Mouse (Mus musculus): Measurements from ENCODE around the gene Chn2.
"Not testable (repeated sequence)": the region's sequence is repeated elsewhere in the genome, so short reads cannot be mapped to it uniquely, and the experiment has no call there.

Chn2 gene

DNA sequence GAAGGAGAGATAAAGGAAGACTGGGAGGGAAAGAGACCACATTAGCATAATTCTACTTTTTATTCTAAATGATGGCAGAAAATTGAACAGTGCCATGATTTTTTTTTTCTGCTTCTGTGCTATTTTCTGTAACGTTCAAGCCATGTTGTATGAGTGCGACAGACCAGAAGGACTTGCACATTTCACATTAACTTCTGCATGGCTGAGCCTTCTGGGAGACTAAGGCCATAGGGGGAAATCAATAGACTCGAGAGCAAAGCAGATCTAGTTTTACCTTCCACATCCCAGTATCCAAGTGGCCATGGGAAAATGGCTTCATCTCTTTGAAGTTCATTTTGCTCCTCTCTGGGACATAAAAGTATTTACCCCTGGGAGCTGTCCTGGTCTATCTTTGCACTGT is 121.9 kb downstream of the Chn2 start:
- DNase-seq, result no peak

DNA sequence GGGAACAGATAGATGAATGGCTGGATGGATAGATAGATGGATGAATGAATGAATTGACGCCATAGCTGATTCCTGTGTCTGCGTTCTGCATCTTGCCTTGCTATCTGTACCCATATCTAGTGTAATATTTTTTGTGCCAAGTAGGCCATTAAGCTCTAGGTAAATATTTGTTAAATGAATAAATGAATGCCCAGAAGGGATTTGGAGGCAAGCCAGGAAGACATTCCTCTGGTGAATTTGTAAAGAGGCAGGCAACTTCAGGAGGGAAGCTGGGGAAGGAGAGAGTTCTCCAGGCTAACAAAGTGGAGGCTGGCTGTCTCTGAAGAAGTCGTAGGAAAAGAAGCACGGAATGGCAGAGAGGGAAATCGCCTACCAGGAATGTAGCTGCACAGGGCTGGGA is 123.0 kb downstream of the Chn2 start:
- peak; percentile 58 for DNase-seq

DNA sequence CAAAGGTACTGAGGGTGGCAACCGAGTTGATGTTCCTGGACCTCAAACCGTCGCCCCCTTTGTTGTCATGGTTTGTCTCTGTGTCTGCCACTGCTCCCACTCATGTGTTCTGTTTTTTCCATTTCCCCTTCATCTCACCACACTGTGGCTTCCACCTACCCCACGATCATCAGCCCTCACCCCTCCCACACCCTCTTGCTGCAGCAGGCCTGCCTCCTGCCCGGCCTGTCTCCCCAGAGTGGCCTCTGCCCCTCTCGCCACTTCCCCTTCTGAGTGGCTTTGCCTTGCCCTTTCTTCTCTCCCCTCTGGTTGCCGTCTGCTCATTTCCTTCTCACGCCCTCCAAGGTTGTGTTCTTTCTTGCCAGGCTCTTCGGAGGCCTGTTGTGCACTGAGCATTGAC is 123.4 kb downstream of the Chn2 start:
- DNase-seq, result peak; percentile 61

DNA sequence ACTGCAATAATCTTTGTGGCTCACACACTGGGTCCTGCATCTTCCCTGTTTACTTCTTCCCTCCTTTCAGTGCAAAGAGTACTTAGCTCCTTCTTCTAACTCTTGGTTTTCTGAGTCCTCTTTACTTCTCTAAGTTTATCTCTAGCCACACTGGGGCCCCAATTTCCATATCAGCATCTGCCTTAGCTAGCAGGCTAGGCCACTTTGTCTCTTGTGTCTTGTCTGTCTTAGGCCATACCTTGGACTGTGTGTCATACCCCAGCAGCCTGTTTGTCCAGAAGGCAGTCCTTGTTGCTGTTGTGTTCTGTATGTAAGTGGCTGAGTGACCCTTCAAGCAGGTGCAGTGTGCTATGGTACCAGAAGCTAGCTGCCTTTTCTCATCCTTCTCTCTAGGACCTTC is 124.3 kb downstream of the Chn2 start:
- no peak for DNase-seq

DNA sequence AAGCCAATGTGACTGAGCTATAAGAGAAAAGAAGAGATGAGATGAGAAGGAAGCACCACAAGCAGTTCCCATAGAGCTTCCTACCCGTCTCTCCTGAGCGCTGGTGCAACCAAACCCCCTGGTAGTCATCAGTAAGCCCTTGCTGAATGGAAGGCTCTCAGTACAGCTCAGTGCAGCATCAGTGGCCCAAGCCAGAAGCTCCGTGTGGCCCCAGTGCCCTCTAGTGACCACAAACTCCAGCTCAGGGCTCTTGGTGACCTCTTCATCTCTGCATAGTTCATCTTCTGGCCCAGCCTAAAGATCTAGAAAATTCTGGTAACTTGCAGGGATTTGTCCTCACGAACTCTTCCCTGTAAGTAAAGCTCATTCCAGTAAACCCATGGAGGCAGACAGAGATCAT is 125.4 kb downstream of the Chn2 start:
- peak; percentile 72 for DNase-seq

DNA sequence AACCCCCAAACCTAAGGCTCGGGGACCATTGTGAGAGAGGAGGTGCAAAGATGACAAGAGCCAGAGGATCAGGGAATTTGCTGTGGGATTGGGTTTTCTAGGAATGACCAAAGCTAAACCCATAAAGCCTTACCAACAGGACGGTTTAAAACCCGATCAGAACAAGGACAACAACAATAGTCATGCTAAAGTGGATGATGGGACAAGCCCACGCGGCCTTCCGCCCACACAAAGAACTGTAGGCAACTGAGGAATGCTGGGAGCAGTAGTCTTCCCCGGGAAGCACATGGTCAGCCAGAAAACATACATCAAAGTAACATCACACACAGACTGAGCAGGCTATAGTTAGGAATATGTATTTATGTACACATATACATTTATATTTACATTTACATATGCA is 125.9 kb downstream of the Chn2 start:
- no peak for DNase-seq

DNA sequence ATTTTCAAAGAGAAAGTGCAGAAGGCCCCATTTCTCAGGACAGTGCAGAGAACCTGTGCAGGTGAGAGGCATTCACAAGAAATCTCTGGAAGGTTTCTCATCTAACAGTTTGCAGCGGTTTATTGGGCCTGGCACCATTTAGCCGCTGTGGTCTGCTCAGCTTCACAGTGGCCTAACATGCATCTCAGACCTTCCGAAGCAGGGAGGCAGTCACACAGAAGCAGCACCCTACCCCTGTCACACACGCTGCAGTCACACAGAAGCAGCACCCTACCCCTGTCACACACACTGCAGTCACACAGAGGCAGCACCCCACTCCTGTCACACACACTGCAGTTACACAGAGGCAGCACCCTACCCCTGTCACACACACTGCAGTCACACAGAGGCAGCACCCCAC is 126.5 kb downstream of the Chn2 start:
- DNase-seq, result no peak

DNA sequence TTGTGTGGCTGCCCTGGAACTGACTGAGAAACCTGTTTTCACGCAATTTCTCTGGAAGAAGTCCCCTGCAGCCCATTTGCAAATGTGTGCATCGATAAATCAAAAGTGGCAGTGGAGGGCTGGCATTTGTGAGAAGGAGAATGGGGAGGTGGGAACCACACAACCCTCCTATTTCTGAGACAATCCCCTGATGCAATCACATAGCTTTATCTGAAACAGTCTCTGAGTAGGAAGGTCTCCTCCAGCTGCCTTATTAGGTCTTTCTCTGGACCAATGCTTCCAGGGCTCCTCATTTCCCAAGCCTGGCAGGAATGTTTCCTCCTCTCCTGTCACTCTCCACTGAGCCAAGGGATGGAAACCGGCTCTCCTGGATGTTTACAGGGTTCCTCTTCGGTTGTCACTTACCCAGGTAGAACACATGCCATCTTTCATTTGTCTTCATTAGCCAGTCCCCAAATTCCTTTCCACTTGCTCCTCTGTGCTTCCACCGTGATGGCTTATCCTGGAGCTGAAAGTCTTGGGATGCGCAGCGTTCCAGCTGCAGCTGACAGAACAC is 127.7 kb downstream of the Chn2 start:
- no peak for DNase-seq

DNA sequence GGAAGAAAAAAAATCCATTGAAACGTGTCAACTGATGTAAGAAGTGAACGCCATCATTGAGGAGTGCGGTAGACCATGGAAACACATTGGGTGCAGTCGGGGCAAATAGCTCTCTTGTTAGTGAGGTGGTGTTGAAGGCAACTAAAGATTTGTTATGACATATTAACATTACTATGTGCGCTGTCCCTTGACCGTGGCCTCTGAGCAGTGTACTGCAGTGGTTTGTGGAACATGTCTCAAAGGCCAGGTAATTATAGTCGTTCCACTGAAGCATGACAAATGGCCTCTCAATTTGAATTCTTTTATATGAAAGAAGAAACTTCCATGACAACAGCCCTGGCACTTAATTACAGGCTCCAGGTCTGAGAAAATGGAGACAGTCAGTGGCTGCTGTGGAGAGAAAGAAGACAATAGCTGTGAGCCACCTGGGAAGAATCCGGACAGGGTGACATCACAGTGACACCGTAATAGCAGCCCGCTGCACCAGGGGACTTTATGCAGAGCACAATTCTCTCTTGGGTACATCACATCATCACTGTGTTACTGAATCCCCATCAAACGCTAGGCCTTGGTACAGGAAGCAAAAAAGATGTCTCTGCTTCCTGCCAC is 131.0 kb downstream of the Chn2 start:
- DNase-seq, result no peak

DNA sequence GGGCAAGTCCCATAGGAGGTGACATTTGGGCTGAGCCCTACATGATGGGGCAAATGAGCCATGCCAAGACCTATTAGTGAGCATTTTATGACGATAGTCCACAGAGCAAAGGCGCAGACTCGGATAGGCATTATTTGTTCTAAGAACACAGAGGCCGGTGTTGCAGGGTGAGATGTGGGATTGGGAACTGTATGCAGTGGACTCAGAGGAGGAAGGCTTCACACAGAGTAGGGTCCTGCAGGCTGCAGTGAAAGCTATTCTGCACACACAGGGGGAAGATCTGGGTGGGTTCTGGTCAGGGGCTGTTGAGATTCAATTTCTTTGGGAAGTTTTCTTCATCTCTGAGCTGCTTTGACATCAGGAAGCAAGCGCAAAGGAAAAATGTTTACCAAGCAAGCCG is 132.0 kb downstream of the Chn2 start:
- DNase-seq, result no peak

DNA sequence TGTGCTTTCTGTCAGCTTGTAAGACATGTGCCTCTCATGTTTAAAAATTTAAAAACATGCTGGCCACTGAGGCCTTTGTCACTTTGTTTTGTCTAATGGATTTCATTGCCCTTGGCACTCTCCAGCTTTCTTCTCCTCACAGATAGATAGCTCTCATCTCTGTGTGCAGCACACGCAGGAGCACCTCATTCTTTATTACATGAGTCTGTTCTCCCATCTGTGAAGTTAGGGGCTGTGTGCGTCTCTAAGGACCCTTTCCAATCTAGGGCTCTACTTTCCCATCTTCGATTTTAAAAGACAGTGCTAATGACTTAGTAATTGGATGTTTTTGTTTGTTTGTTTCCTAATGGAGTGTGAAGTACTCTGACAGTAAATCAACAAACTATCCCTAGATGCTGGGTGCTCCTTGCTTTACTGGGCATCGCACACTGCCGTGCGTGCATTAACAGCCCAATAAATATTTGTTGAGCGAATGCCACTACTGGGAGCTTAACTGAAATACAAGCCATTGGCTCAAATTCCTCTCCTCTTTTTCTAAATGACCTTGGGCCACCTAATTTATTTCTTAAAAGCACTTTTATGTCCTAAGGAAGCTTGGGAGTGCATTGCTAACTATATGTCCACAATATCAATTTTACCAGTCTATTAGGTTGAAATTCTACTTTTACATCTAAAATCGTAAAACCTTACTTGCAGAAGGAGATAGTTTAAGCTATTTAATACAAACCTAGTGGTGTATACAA is 136.3 kb downstream of the Chn2 start:
- no peak for DNase-seq

DNA sequence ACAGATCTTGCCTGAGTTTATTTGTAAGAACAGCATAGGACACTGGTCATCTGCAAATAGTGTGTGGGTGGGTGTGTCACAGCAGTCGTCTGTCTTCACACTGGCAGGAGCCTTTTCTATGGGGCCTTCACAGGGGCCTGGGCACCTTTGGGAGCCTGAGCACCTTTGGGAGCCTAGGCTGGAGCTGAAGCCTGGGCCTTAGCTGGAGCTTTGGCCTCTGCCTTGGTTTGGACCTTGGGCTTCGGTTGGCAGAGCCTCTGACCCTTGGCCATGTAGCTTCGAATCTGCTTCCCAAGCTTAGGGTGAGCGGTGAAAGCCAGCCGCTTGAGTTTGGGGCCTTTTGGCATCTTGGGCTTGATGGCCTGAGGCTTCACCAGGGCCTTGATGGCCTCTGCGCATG is 137.7 kb downstream of the Chn2 start:
- DNase-seq, result not testable (repeated sequence)

DNA sequence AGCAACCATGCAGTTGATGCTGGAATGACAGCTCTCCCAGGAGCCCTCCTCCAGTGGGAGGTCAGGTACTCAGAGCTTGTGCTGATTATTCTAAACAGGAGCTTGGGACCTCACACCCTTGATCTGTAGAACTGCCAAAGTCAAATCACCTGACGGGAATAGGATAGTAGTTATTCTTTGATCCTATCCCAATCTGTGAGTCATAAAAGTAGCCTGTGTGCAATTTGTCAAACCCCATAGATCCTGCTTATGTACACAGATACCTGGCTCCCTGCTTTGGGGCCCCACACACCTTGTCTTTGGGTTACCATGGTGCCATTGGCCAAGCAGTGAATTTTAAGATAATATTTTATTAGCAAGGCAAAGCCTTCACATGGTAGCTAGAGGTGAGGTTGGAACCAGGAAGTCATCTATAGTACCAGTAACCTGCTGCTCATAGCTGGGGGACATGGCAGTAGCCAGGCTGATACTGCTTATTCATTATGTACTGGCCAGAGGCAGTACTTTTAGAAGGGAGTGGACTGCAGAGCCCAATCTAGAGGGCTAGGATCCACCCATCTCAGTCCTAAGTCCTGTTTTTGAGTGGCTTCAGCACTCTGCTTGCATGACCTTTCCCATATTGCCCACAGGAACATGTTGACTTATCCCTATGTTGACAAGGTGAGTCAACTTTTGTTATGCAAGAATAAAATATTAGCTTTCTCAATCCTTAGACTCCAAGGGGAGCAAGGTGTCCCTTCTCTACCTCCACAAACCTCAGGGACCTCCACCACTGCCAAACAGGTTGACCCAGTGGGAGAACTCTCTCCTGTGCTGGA is 139.9 kb downstream of the Chn2 start:
- peak; percentile 27 for DNase-seq

DNA sequence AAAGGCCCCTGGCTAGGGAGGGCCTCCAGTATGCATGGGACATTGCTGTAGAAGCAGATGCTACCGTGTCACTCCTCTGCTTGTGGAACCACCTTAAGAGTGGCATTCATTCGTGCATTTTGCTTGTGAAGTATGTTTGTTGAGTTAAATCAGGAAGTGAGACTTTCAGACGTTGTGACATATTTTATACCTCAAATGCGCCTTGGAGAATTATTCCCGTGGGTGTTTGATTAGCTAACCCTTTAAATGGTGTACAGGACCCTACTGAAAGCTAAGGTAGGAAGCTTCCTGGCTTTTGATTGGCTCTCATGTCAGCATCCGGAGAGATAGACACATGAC is 140.5 kb downstream of the Chn2 start:
- DNase-seq, result no peak

DNA sequence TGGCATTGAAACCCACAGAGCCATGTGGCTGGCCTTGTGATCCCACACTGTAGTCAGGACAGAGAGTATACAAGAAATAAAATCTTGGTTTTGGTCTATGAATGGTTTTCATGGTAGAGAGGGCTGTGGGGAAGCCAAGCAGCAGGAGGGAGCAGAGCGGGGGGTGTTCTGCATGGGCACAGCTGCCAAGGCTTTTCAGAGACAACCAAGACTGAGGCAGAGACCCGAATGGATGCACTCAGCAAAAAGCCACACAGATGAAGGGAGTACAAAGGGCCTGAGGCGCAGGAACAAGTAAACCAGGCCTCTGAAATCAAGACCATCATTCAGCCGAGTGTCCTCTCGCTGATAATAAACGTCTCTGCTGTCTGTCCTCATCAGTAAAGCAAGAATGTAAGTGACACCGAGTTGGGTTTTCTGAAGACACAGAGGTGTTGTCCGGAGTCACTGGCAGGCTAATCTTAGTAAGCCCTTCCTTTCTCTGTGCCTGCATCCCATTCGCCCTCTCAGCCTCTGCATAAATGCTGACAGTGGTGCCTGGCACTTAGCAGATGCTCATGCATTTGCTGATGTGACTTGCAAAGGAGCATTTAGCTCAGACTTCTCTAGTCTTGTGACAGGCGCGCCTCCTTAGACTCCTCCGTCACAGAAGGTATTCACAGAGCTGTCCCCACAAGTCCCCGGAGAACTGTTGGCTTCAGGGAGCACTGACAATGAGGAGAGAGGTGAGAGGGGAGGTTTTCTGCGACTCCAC is 144.6 kb downstream of the Chn2 start:
- DNase-seq, result no peak

DNA sequence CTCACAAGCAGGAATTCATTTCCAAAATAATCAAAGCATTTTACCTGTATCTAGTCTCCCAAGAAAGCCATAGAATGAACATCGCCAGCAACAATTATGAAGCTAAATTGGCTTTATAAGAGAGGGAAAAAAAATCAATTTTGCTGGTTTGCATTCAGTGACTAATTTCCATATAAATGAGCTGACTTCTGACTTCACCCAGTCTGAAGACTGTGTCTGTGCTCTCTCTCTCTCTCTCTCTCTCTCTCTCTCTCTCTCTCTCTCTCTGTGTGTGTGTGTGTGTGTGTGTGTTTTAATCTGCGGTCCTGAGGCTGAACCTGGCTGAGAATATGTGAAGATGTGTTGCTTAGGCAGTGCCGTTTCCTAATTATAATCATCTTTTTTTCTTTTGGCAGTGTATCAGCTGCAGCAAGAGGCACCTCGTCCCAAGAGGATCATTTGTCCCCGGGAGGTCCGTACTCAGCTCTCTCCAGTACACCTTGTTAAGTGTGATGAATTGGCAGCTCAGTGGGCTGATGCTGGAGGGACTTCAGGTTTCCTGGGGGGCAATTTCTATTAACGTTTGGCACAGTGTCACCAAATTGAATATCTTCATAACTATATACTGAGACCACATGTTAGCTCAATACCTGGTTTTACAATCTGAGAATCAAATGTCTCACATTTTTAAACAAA is 154.4 kb downstream of the Chn2 start:
- no peak for DNase-seq

DNA sequence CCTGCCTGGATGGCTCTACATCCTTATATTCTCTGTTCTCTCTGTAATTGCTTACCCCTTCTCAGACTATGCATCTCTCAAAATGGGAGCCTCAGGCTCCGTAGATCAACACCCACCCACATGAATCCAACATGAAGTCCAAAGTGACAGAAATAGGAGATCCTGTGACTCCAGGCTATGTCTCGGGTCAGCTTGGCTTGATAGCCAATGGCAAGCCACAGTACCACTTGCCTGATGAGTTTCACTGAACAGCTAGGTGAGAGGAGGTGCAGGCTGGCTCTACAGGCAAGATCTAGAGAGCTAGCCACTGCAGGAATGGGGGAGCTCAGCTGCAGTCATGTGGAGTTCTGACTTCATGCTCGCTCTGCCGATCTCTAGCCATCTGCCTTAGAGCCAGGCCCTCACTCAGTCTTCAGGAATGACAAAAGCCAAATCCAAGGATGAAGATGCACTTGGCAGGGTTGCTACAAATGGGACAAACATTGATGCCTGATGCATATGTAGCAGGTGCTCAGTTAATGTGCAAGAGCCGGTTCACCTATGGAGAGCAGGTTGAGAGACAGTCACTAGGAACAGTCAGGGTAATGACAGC is 158.6 kb downstream of the Chn2 start:
- DNase-seq, result no peak

DNA sequence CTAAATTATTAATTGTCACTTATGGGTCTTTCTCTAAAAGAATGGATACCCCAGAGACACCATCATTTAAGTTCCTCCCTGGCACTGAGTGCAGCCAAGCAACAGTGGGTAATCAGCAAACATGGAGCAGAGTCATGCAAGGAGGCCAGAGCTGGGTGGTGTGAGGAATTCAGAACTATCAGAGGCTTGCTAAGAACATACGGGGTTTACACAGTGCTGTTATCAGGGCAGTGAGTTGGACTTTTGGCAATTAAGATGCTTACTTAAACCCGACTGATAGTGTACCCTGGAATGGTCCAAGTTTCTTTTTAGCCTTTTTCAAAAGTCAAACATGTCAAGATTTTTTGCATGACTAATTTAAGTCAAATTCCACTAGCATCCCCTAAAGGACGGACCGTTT is 160.2 kb downstream of the Chn2 start:
- DNase-seq, result peak; percentile 25

DNA sequence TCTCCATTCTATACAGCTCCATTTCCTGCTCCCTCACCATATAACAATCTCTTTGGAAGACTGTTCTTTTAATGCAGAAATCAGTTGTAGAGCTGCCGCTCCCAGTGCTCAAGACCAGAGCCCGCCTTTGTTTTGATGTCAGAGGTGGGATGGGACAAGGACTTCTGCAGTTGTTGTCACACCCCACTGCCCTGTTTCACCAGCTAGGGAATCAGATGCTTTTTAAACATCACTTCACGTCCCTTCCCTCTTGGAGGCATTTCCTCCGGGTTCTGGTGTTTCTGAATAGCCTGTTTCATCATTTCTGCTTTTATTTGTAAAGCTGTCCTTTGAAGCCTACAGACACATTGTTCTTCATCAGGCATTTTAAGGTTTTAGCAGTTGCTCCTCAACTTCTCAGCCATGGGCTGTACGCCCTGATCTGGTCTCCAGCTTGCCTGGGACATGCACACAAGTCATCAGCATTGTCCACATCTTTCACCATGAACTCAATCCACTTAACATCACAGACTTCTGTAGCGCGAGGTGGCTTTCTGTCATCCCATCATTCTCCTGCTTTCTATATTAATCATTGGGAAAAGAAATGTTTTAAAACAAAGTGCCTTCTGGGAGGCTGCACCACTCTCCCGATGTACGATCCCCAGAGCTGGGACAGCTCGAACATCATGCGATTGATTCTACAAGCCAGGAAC is 160.8 kb downstream of the Chn2 start:
- DNase-seq, result no peak

DNA sequence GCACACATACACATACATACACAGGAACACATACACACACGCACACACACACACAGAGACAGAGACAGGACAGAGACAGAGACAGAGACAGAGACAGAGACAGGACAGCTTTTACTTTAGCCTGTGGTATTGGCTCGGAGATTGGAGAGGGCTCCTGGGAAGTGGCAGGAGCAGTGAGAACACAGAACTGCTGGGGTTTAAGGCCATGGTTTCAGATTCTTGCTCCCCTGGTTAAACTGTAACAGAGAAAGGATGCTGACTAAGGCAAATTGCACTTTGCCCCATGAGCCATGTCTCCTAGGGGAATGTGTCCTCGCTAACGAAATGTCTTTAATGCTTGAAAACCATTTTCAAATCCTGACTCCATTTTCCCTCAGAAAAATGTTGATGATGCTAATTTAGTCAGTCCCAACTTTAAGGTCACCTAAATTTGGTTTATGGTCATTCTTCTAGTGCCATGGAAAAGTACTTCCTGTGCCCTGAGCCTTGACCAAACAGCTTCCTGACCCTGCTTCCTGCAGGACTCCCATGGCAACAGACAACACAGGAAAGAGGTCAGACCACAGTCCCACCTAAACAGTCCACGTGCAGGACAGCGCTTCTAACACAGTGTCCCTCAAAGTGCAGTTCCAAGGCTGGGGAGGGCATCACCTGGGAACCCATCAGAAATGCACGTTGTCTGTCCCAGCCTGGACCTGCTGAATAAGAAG is 163.1 kb downstream of the Chn2 start:
- DNase-seq, result peak; percentile 11

DNA sequence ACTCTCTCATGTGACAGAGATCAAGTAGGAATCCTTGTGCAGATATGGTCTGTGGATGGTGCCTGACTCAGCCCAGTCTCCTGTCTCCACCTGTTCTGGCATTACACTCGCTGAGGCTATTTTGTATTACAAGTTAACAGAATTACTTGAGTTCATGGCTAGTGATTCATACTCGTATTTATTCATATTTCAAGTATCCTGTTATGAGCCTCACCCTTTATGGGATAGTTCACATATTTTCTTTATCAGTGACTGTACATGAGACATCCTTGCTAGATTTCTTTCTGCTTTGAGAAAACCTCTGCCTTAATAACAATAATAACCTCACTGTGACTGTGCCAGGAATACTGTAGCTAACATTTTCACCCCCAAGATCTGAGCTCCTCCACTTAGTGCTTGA is 164.0 kb downstream of the Chn2 start:
- DNase-seq, result no peak

Measured in lung, postnatal 36 days (tissue).